Comparison of ENCODE assay signal across 21 mouse cellular contexts in the genomic region with DNA sequence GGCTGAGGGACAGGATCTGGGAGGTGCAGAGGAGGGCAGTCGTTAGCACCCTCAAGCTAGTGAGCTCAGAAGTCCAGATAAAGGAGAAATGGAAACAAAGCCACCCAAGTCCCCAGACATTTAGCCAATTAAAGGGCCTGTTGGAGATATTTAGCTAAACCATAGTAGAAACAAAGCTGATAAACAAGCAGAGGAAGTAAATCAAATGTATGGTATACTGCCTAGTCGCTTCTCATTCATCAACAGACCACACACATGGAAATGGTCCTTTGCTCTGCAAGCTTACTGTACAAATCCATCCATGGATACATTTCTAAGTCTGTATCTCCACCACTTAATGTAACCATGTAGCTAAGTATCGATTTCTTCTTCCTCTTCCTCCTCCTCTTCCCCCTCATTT. TPM values are rescaled to one million over a fixed set of nuclear protein-coding genes. Genes with fewer than 3 reads are reported as not detected.
DNase-seq lines count a peak whose midpoint lies in the region; ATAC-seq and TF ChIP-seq lines count a peak whose summit lies in the region.
"Had no signal": no experiment of that assay in that cellular context is flagged by ENCODE, and none has a peak within 500 bp of the region (broad histone marks: within the 10 kb centered on the region; RNA-seq: fewer than 3 reads in every experiment).

No protein-coding gene starts in this region.

- no peak for TF ChIP-seq EP300 in lung, postnatal 0 days (IDR thresholded peaks at IDR 0.05)

- H3K36me3 ChIP-seq in intestine, embryonic 14.5 days (ENCODE audit: control insufficient read depth, insufficient read depth, low read length): no peaks in the 10 kb centered on the region
- no peaks in the 10 kb centered on the region for H3K36me3 ChIP-seq in intestine, postnatal 0 days (ENCODE audit: control insufficient read depth, insufficient read depth)
- H3K36me3 ChIP-seq in lung, embryonic 15.5 days: no peaks in the 10 kb centered on the region
- no peaks in the 10 kb centered on the region for H3K36me3 ChIP-seq in lung, postnatal 0 days (ENCODE audit: insufficient read depth, low read length)
- no peaks in the 10 kb centered on the region for H3K36me3 ChIP-seq in stomach, embryonic 15.5 days
- no peaks in the 10 kb centered on the region for H3K36me3 ChIP-seq in forebrain, embryonic 10.5 days (replicated peaks)
- H3K36me3 ChIP-seq: embryonic facial prominence, embryonic 15.5 days; forebrain, embryonic 15.5 days; heart, embryonic 15.5 days; hindbrain, embryonic 10.5 days had no signal

- no peak overlapping the region for H3K9ac ChIP-seq in intestine, embryonic 14.5 days (ENCODE audit: low read length)
- H3K9ac ChIP-seq in intestine, postnatal 0 days (ENCODE audit: low read depth, low read length): no peak overlapping the region
- H3K9ac ChIP-seq in lung, embryonic 15.5 days: no peak overlapping the region
- no peak overlapping the region for H3K9ac ChIP-seq in lung, postnatal 0 days (replicated peaks; ENCODE audit: low read depth)
- H3K9ac ChIP-seq in stomach, embryonic 15.5 days: no peak overlapping the region
- H3K9ac ChIP-seq: embryonic facial prominence, embryonic 15.5 days; forebrain, embryonic 15.5 days; heart, embryonic 15.5 days had no signal

- no peak for TF ChIP-seq CTCF in intestine, postnatal 0 days (IDR thresholded peaks at IDR 0.05; ENCODE audit: low read depth)
- no peak for TF ChIP-seq CTCF in lung, postnatal 0 days (IDR thresholded peaks at IDR 0.05)

- H3K27ac ChIP-seq in intestine, embryonic 14.5 days (ENCODE audit: low read depth): peak overlapping the region; percentile 8; the same call in 1 of the 2 replicates
- H3K27ac ChIP-seq in intestine, postnatal 0 days (ENCODE audit: low read depth, low read length): no peak overlapping the region
- H3K27ac ChIP-seq in lung, embryonic 15.5 days: peak overlapping the region; percentile 48
- H3K27ac ChIP-seq in lung, postnatal 0 days (ENCODE audit: low read length): no peak overlapping the region
- H3K27ac ChIP-seq in stomach, embryonic 15.5 days: peak overlapping the region; percentile 63
- H3K27ac ChIP-seq in forebrain, embryonic 10.5 days: no peak overlapping the region
- H3K27ac ChIP-seq: embryonic facial prominence, embryonic 15.5 days; forebrain, embryonic 15.5 days; heart, adult 2 months; heart, embryonic 15.5 days; hindbrain, embryonic 10.5 days had no signal

- no peak for ATAC-seq in intestine, embryonic 14.5 days (replicated peaks; ENCODE audit: low FRiP score, low TSS enrichment, low read depth)
- no peak for ATAC-seq in intestine, postnatal 0 days
- no peak for ATAC-seq in lung, embryonic 15.5 days (ENCODE audit: borderline replicate concordance, extremely low read depth, low FRiP score, low TSS enrichment)
- no peak for ATAC-seq in lung, postnatal 0 days
- no peak for ATAC-seq in stomach, embryonic 15.5 days (ENCODE audit: insufficient read depth, low FRiP score, low read depth)
- ATAC-seq: forebrain, embryonic 15.5 days had no signal

- no peaks in the 10 kb centered on the region for H3K27me3 ChIP-seq in intestine, embryonic 14.5 days (replicated peaks; ENCODE audit: control insufficient read depth, insufficient read depth, low read length)
- no peaks in the 10 kb centered on the region for H3K27me3 ChIP-seq in intestine, postnatal 0 days (replicated peaks; ENCODE audit: control insufficient read depth, insufficient read depth, low read length)
- no peaks in the 10 kb centered on the region for H3K27me3 ChIP-seq in lung, embryonic 15.5 days
- no peaks in the 10 kb centered on the region for H3K27me3 ChIP-seq in lung, postnatal 0 days (replicated peaks; ENCODE audit: insufficient read depth, low read length)
- no peaks in the 10 kb centered on the region for H3K27me3 ChIP-seq in stomach, embryonic 15.5 days (replicated peaks)
- no peaks in the 10 kb centered on the region for H3K27me3 ChIP-seq in forebrain, embryonic 10.5 days (ENCODE audit: poor library complexity, severe bottlenecking)
- H3K27me3 ChIP-seq: embryonic facial prominence, embryonic 15.5 days; forebrain, embryonic 15.5 days; heart, embryonic 15.5 days had no signal

- no peak overlapping the region for H3K4me2 ChIP-seq in intestine, embryonic 14.5 days (ENCODE audit: low read length)
- H3K4me2 ChIP-seq in intestine, postnatal 0 days (replicated peaks; ENCODE audit: low read depth): no peak overlapping the region
- no peak overlapping the region for H3K4me2 ChIP-seq in lung, embryonic 15.5 days
- no peak overlapping the region for H3K4me2 ChIP-seq in lung, postnatal 0 days (replicated peaks; ENCODE audit: low read depth, low read length)
- no peak overlapping the region for H3K4me2 ChIP-seq in stomach, embryonic 15.5 days
- H3K4me2 ChIP-seq: embryonic facial prominence, embryonic 15.5 days; forebrain, embryonic 15.5 days; heart, embryonic 11.5 days; heart, embryonic 15.5 days had no signal

- 50% methylated on average over 3 of the region's 3 CpGs for WGBS in intestine, embryonic 14.5 days
- WGBS in intestine, postnatal 0 days: 53% methylated on average over 3 of the region's 3 CpGs
- 39% methylated on average over 3 of the region's 3 CpGs for WGBS in lung, embryonic 15.5 days
- 42% methylated on average over 3 of the region's 3 CpGs for WGBS in lung, postnatal 0 days
- WGBS in stomach, embryonic 15.5 days: 55% methylated on average over 3 of the region's 3 CpGs
- 90% methylated on average over 3 of the region's 3 CpGs for WGBS in forebrain, embryonic 10.5 days

- H3K4me3 ChIP-seq in intestine, embryonic 14.5 days (ENCODE audit: low read depth, low read length): no peak overlapping the region
- no peak overlapping the region for H3K4me3 ChIP-seq in intestine, postnatal 0 days (ENCODE audit: low read depth, low read length)
- H3K4me3 ChIP-seq in lung, embryonic 15.5 days: no peak overlapping the region
- H3K4me3 ChIP-seq in lung, postnatal 0 days (ENCODE audit: low read depth, low read length): no peak overlapping the region
- H3K4me3 ChIP-seq in stomach, embryonic 15.5 days (replicated peaks): no peak overlapping the region
- no peak overlapping the region for H3K4me3 ChIP-seq in forebrain, embryonic 10.5 days
- H3K4me3 ChIP-seq: embryonic facial prominence, embryonic 15.5 days; erythroblast, embryonic 14.5 days; forebrain, embryonic 15.5 days; heart, adult 2 months; heart, embryonic 15.5 days; hindbrain, embryonic 10.5 days had no signal

- DNase-seq in intestine, embryonic 14.5 days (ENCODE audit: low spot score): peak; percentile 28
- no peak for DNase-seq in lung, postnatal 0 days (ENCODE audit: low spot score)
- no peak for DNase-seq in gastrocnemius, adult 8-10 months (ENCODE audit: low spot score in 2 of 2)
- DNase-seq in forebrain, embryonic 10.5 days (ENCODE audit: extremely low spot score, low spot score): no peak
- DNase-seq: adrenal gland, postnatal 10 days; cerebellum, adult 11 months; cerebellum, adult 8-10 months; cerebellum, postnatal 14 days; embryo, embryonic 11 days; gastrocnemius, postnatal 10 days had no signal

- peaks cover 28% of the 10 kb centered on the region; the same call in 1 of the 2 replicates for H3K4me1 ChIP-seq in intestine, embryonic 14.5 days (replicated peaks; ENCODE audit: control insufficient read depth, insufficient read depth, low read length)
- no peaks in the 10 kb centered on the region for H3K4me1 ChIP-seq in intestine, postnatal 0 days (replicated peaks; ENCODE audit: control insufficient read depth, insufficient read depth, low read length)
- H3K4me1 ChIP-seq in lung, embryonic 15.5 days: peaks cover 43% of the 10 kb centered on the region
- H3K4me1 ChIP-seq in lung, postnatal 0 days (ENCODE audit: insufficient read depth, low read depth, low read length): peaks cover 3% of the 10 kb centered on the region; the same call in 1 of the 2 replicates
- peaks cover 10% of the 10 kb centered on the region; the same call in 1 of the 2 replicates for H3K4me1 ChIP-seq in stomach, embryonic 15.5 days
- no peaks in the 10 kb centered on the region for H3K4me1 ChIP-seq in forebrain, embryonic 10.5 days
- H3K4me1 ChIP-seq: forebrain, embryonic 15.5 days had no signal

- no peaks in the 10 kb centered on the region for H3K9me3 ChIP-seq in intestine, embryonic 14.5 days (ENCODE audit: control insufficient read depth, low read length)
- H3K9me3 ChIP-seq in intestine, postnatal 0 days (ENCODE audit: control insufficient read depth): no peaks in the 10 kb centered on the region
- no peaks in the 10 kb centered on the region for H3K9me3 ChIP-seq in lung, embryonic 15.5 days
- H3K9me3 ChIP-seq in lung, postnatal 0 days (ENCODE audit: low read length): no peaks in the 10 kb centered on the region
- H3K9me3 ChIP-seq in stomach, embryonic 15.5 days: no peaks in the 10 kb centered on the region
- no peaks in the 10 kb centered on the region for H3K9me3 ChIP-seq in forebrain, embryonic 10.5 days
- H3K9me3 ChIP-seq: embryonic facial prominence, embryonic 15.5 days; forebrain, embryonic 15.5 days; heart, embryonic 15.5 days; hindbrain, embryonic 10.5 days had no signal

RNA-seq across cellular contexts. Expression of a gene that starts 24.0 kb away (rescaled TPM):
- 164 and 184 TPM in 2 replicates for polyA plus RNA-seq in intestine, embryonic 14.5 days (2014; fragmentation: Nextera tagmentation; extraction: Ambion mirVana)
- polyA plus RNA-seq in intestine, postnatal 0 days (2015; fragmentation: Nextera tagmentation; extraction: Ambion mirVana): 99.2 and 101 TPM in 2 replicates
- polyA plus RNA-seq in lung, embryonic 15.5 days (2015; fragmentation: Nextera tagmentation; extraction: Ambion mirVana): 287 and 298 TPM in 2 replicates
- 242 and 272 TPM in 2 replicates for polyA plus RNA-seq in lung, postnatal 0 days (2015; fragmentation: Nextera tagmentation; extraction: Ambion mirVana)
- 294 and 297 TPM in 2 replicates for polyA plus RNA-seq in stomach, embryonic 15.5 days (2015; fragmentation: Nextera tagmentation; extraction: Ambion mirVana)
- total RNA-seq in gastrocnemius, adult 8-10 months (2022): 10 to 100 TPM; 15.1 to 28.1 (median 17.1) TPM
- polyA plus RNA-seq in forebrain, embryonic 10.5 days (2016; fragmentation: Nextera tagmentation; extraction: Ambion mirVana): 5.4 and 5.9 TPM in 2 replicates
- total RNA-seq: MEL had no signal
- polyA plus RNA-seq: erythroblast, embryonic 14.5 days had no signal

Comparison
In these comparisons a context has a peak if more than half of its experiments do, and no peak if none do; other contexts are left out.
1. H3K27ac ChIP-seq: peak in intestine, embryonic 14.5 days (single experiment), lung, embryonic 15.5 days (single experiment) and stomach, embryonic 15.5 days (single experiment); none in intestine, postnatal 0 days (single experiment), lung, postnatal 0 days (single experiment) and forebrain, embryonic 10.5 days (single experiment).
2. RNA of a gene that starts 24.0 kb away (polyA plus RNA-seq): 287 to 298 TPM in lung, embryonic 15.5 days, 294 to 297 TPM in stomach, embryonic 15.5 days, 242 to 272 TPM in lung, postnatal 0 days, 164 to 184 TPM in intestine, embryonic 14.5 days and 99.2 to 101 TPM in intestine, postnatal 0 days; 5.4 to 5.9 TPM in forebrain, embryonic 10.5 days; every median in the first group is over 10 times any median in the second.